Mouse (Mus musculus) hindbrain, embryonic 11.5 days (tissue): Measurements from ENCODE around the gene Fam241b. TPM values are rescaled to one million over a fixed set of nuclear protein-coding genes. Genes with fewer than 3 reads are reported as not detected.

Experiments used
- polyA plus RNA-seq: library from polyadenylated mRNA; unstranded; fragments of >200 nt; fragmentation: Nextera tagmentation; extraction: Ambion mirVana; gene quantifications from 2 replicates; pipeline ENCODE4 v1.2.1, GENCODE M21; 2014

The Fam241b gene
- polyA plus RNA-seq, 1 experiment from 2014 or later: 7.2 TPM

Other genes with a start within 250 kb of the Fam241b start
- 1.5 and 1.9 TPM in 2 replicates for gene Col13a1, start 164.8 kb downstream of the Fam241b start, polyA plus RNA-seq
- gene Neurog3, start 10.8 kb downstream of the Fam241b start, polyA plus RNA-seq: 2.1 and 2.5 TPM in 2 replicates
- 9.2 and 11.0 TPM in 2 replicates for gene Tspan15, start 87.3 kb upstream of the Fam241b start, polyA plus RNA-seq
- not detected in 2 replicates for gene Tacr2, start 108.5 kb upstream of the Fam241b start, polyA plus RNA-seq
- 18.2 and 25.4 TPM in 2 replicates for gene Hk1, start 236.0 kb upstream of the Fam241b start, polyA plus RNA-seq